Mouse (Mus musculus): Measurements from ENCODE around the gene Hepacam.

Gene Hepacam

DNA sequence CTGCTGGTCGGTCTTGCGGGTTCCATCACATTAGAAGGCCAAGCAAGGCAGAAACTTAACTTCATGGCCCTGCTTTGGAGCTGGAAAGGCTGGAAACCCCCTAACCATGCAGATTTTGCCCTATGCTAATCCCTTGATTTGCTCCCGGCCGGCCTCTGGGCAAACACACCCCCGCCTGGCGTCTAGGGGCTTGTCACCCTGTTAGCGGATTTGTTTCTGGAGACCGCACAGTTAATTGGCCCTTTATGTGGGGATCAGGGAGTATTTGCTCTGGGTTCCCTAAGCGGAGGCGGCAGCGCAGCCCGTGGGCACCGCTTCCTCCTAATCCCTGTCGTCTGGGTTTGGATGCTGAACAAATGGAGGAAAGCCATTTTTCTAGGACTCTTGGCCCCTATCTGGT, 67.8 kb downstream of the Hepacam start:
- no peak for DNase-seq

DNA sequence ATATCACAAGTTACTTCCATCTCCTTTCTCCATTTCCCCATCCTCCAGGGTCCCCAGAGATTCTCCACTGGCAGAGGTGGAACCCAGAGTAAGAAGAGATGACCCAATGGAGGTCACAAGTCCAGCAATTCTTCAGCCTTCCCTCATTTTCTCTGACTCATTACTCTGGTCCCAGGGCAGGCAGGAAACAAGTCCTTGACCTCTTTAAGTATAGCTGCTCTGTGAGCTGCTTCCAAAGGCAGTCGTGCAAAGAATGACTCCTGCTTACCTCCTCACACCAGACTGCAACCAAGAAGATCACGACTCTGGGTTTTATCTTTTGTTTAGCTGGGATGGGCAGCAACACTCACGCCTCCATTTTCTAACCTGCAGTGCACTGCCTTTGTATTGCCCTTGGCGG, 68.5 kb downstream of the Hepacam start:
- no peak for DNase-seq

All from lung, postnatal 36 days (tissue).